Mouse (Mus musculus) megakaryocyte, embryonic 14.5 days (primary cell): Measurements from ENCODE around the gene Sult6b1.

ENCODE experiments used
- FLI1 ChIP-seq: IDR thresholded peaks from 2 replicates; pipeline ENCODE4 v1.6.1; 2012; ENCODE audit warnings: low read length, inconsistent platforms, mixed read lengths
- GATA1 ChIP-seq: IDR thresholded peaks from 3 replicates; pipeline ENCODE4 v1.6.1; 2012; ENCODE audit warnings: mixed read lengths, low read length, inconsistent platforms, borderline replicate concordance

DNA sequence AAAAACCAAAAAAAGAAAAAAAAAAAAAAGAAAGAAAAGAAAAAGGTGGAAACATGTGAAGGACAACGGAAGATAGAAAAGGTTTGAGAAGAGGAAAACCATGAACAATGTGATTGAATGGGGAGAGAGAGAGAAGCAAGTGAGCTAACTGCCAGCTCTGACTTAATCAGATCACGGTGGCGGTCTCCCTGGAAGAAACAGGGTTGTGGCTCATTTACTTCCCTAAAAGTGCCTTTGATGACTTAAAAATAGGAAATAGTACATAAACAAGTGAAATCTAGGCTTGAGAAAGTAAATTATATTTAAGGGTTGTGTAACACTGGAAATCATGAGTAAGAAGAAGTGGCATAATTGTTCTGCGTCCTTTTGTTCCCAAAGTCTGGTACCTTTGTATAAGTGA is 32.1 kb upstream of the Sult6b1 start:
- no peak for TF ChIP-seq GATA1
- TF ChIP-seq FLI1 = no peak
